Mouse (Mus musculus): ENCODE results near the gene Pip4p1. TPM values are rescaled to one million over a fixed set of nuclear protein-coding genes. Genes with fewer than 3 reads are reported as not detected.
"Not testable (repeated sequence)": the region's sequence is repeated elsewhere in the genome, so short reads cannot be mapped to it uniquely, and the experiment has no call there.

The Pip4p1 gene
- polyA plus RNA-seq, 1 experiment from 2014 or later: 52.0 TPM

- WGBS: 6% methylated on average over 17 of the region's 19 CpGs
- not testable (repeated sequence) for H3K36me3 ChIP-seq (ENCODE audit: insufficient read depth, low read length); H3K27me3 ChIP-seq (replicated peaks; ENCODE audit: insufficient read depth, low read length); H3K4me1 ChIP-seq (ENCODE audit: insufficient read depth, low read depth, low read length); H3K9me3 ChIP-seq (ENCODE audit: low read length); H3K27ac ChIP-seq (ENCODE audit: low read length); H3K9ac ChIP-seq (replicated peaks; ENCODE audit: low read depth); H3K4me3 ChIP-seq (ENCODE audit: low read depth, low read length)
- peak; percentile 51 for DNase-seq (ENCODE audit: low spot score)
- peak within 1 kb of the TSS; percentile 43 for H3K4me2 ChIP-seq (replicated peaks; ENCODE audit: low read depth, low read length)
- peak; percentile 82 for ATAC-seq
- TF ChIP-seq CTCF (IDR thresholded peaks at IDR 0.05): peak; percentile 33
Observed at GRCm38 (mm10) chr14:50955942-50956508, 25.4 kb upstream of the Pip4p1 start, which contains the start of gene Pnp2. Pnp2 (plus strand) TSS chr14:50955992.

GRCm38 (mm10) chr14:50955487-50955886 is 24.8 kb upstream of the Pip4p1 start:
- H3K9ac ChIP-seq (replicated peaks; ENCODE audit: low read depth): no peak overlapping the region
- no peaks in the 10 kb centered on the region for H3K27me3 ChIP-seq (replicated peaks; ENCODE audit: insufficient read depth, low read length)
- WGBS: 72% methylated on average over 10 of the region's 10 CpGs
- no peak for TF ChIP-seq EP300 (IDR thresholded peaks at IDR 0.05)
- no peak for TF ChIP-seq CTCF (IDR thresholded peaks at IDR 0.05)
- no peaks in the 10 kb centered on the region for H3K4me1 ChIP-seq (ENCODE audit: insufficient read depth, low read depth, low read length)
- ATAC-seq (no peak), DNase-seq (ENCODE audit: low spot score) (peak; percentile 12)
- H3K4me2 ChIP-seq (replicated peaks; ENCODE audit: low read depth, low read length): no peak overlapping the region; the same call in 1 of the 2 replicates
- H3K36me3 ChIP-seq (ENCODE audit: insufficient read depth, low read length): 0 out of 2 replicates have a peak, but pooled peaks cover 7% of the 10 kb centered on the region
- no peak overlapping the region for H3K27ac ChIP-seq (ENCODE audit: low read length)
- no peaks in the 10 kb centered on the region for H3K9me3 ChIP-seq (ENCODE audit: low read length)
- no peak overlapping the region for H3K4me3 ChIP-seq (ENCODE audit: low read depth, low read length)

GRCm38 (mm10) chr14:50945526-50945925 is 14.9 kb upstream of the Pip4p1 start:
- H3K36me3 ChIP-seq (ENCODE audit: insufficient read depth, low read length); ATAC-seq; DNase-seq (ENCODE audit: low spot score); H3K9me3 ChIP-seq (ENCODE audit: low read length); H3K4me1 ChIP-seq (ENCODE audit: insufficient read depth, low read depth, low read length); H3K27me3 ChIP-seq (replicated peaks; ENCODE audit: insufficient read depth, low read length): not testable (repeated sequence)
- Histone ChIP-seq H3K4me3 (ENCODE audit: low read depth, low read length) (peak overlapping the region; percentile 55), H3K9ac (replicated peaks; ENCODE audit: low read depth) (peak overlapping the region; percentile 39; the same call in 1 of the 2 replicates), H3K4me2 (replicated peaks; ENCODE audit: low read depth, low read length) (peak overlapping the region; percentile 64), H3K27ac (ENCODE audit: low read length) (peak overlapping the region; percentile 84)
- WGBS: 13% methylated on average over 3 of the region's 3 CpGs

GRCm38 (mm10) chr14:50945081-50945480 is 14.4 kb upstream of the Pip4p1 start:
- WGBS: 4% methylated on average over 6 of the region's 6 CpGs
- not testable (repeated sequence) for H3K9me3 ChIP-seq (ENCODE audit: low read length); ATAC-seq; H3K36me3 ChIP-seq (ENCODE audit: insufficient read depth, low read length); DNase-seq (ENCODE audit: low spot score); H3K4me1 ChIP-seq (ENCODE audit: insufficient read depth, low read depth, low read length); H3K27me3 ChIP-seq (replicated peaks; ENCODE audit: insufficient read depth, low read length)
- Histone ChIP-seq H3K4me2 (replicated peaks; ENCODE audit: low read depth, low read length) (peak overlapping the region; percentile 64), H3K9ac (replicated peaks; ENCODE audit: low read depth) (peak overlapping the region; percentile 39; the same call in 1 of the 2 replicates), H3K27ac (ENCODE audit: low read length) (peak overlapping the region; percentile 84), H3K4me3 (ENCODE audit: low read depth, low read length) (peak overlapping the region; percentile 55)

GRCm38 (mm10) chr14:50944668-50945033 is 14.0 kb upstream of the Pip4p1 start:
- H3K4me1 ChIP-seq (ENCODE audit: insufficient read depth, low read depth, low read length); H3K36me3 ChIP-seq (ENCODE audit: insufficient read depth, low read length); H3K9me3 ChIP-seq (ENCODE audit: low read length); H3K27me3 ChIP-seq (replicated peaks; ENCODE audit: insufficient read depth, low read length): not testable (repeated sequence)
- WGBS: under 1% methylated on average over 9 of the region's 15 CpGs
- TF ChIP-seq EP300 (IDR thresholded peaks at IDR 0.05): 0 out of 2 replicates have a peak, but pooled peaks have one; percentile 26
- peak; percentile 57 for TF ChIP-seq CTCF (IDR thresholded peaks at IDR 0.05)
- Histone ChIP-seq H3K9ac (replicated peaks; ENCODE audit: low read depth) (peak overlapping the region; percentile 39; the same call in 1 of the 2 replicates), H3K4me2 (replicated peaks; ENCODE audit: low read depth, low read length) (peak overlapping the region; percentile 64), H3K4me3 (ENCODE audit: low read depth, low read length) (peak overlapping the region; percentile 55), H3K27ac (ENCODE audit: low read length) (peak overlapping the region; percentile 84)
- ATAC-seq (peak; percentile 90), DNase-seq (ENCODE audit: low spot score) (peak; percentile 54)

GRCm38 (mm10) chr14:50943932-50944667 is 13.4 kb upstream of the Pip4p1 start, which contains the start of gene Gm49342:
Gm49342 (plus strand) TSS chr14:50944517.
- Histone ChIP-seq H3K27me3 (replicated peaks; ENCODE audit: insufficient read depth, low read length) (no peaks in the 10 kb centered on the region), H3K9me3 (ENCODE audit: low read length) (no peaks in the 10 kb centered on the region), H3K27ac (ENCODE audit: low read length) (peak within 1 kb of the TSS; percentile 84), H3K4me3 (ENCODE audit: low read depth, low read length) (peak within 1 kb of the TSS; percentile 55), H3K36me3 (ENCODE audit: insufficient read depth, low read length) (no peaks in the 10 kb centered on the region), H3K4me1 (ENCODE audit: insufficient read depth, low read depth, low read length) (no peaks in the 10 kb centered on the region), H3K4me2 (replicated peaks; ENCODE audit: low read depth, low read length) (peak within 1 kb of the TSS; percentile 64), H3K9ac (replicated peaks; ENCODE audit: low read depth) (peak within 1 kb of the TSS; percentile 39; the same call in 1 of the 2 replicates)
- 0 out of 2 replicates have a peak, but pooled peaks have one; percentile 11 for TF ChIP-seq EP300 (IDR thresholded peaks at IDR 0.05)
- peak; percentile 68 for TF ChIP-seq CTCF (IDR thresholded peaks at IDR 0.05)
- 9% methylated on average over 31 of the region's 31 CpGs for WGBS
- ATAC-seq (peak; percentile 99), DNase-seq (ENCODE audit: low spot score) (peak; percentile 98)

All from lung, postnatal 0 days (tissue).